Mouse (Mus musculus): ENCODE results near the gene Gm5868. TPM values are rescaled to one million over a fixed set of nuclear protein-coding genes. Genes with fewer than 3 reads are reported as not detected.

The Gm5868 gene
- total RNA-seq, 2 experiments from 2014 or later = not detected

DNA sequence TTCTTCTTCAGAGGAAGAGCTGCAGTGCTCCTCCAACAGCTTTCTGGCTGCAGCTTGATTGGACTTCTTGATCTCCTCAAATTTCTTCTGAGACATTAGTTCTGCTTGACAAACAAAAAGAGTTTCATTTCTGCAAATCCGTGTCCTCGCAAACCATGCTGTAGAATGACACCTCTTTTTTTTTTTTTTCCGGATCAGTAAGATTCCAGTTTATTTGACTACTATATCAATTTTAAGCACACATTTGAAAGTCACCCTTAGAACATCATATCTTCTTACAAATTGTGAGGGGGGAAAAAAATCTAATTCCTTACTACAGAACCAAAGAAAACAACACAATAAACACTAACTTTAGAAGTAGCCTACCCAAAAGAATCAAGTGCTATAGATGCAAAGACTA, 31.1 kb downstream of the Gm5868 start:
- intact Hi-C loops (cut with DNase I) = no loop called here
- no peak for DNase-seq (ENCODE audit: low spot score)

- no peak for DNase-seq (ENCODE audit: low spot score)
- intact Hi-C loops (cut with DNase I) = no loop called here
Observed at GRCm38 (mm10) chr5:72551209-72551608, 36.1 kb downstream of the Gm5868 start.

Other genes with a start within 250 kb of the Gm5868 start
- gene Corin, start 83.1 kb downstream of the Gm5868 start, total RNA-seq (2021) = 100 to 1,000 TPM; 116 to 139 TPM
- gene Nfxl1, start 27.9 kb downstream of the Gm5868 start, total RNA-seq (2021) = 1 to 10 TPM; 5.2 to 5.9 TPM
- gene Zar1, start 6.3 kb downstream of the Gm5868 start, total RNA-seq (2021) = not detected
- not detected for gene Cnga1, start 56.7 kb upstream of the Gm5868 start, total RNA-seq (2021)
- not detected for gene Nipal1, start 60.2 kb upstream of the Gm5868 start, total RNA-seq (2021)
- under 1 TPM; 0.08 to 0.14 TPM for gene Txk, start 165.2 kb upstream of the Gm5868 start, total RNA-seq (2021)